Mouse (Mus musculus) frontal cortex, postnatal 36 days (tissue): ENCODE measurements around the gene Braf.

Experiments
- DNase-seq, 2 experiments: peaks; one replicate each; pipeline ENCODE4 v3.0.0; 2022; ENCODE audit warnings: low spot score in 2 of 2

Braf gene

GRCm38 (mm10) chr6:39607365-39607764 is 117.9 kb downstream of the Braf start:
- no peak for DNase-seq

- no peak for DNase-seq
These were observed 118.4 kb downstream of the Braf start for GRCm38 (mm10) chr6:39606862-39607261.

GRCm38 (mm10) chr6:39606056-39606455 is 119.2 kb downstream of the Braf start:
- no peak for DNase-seq

- DNase-seq, result no peak
These were observed 120.7 kb downstream of the Braf start for GRCm38 (mm10) chr6:39604565-39604964.

GRCm38 (mm10) chr6:39601828-39602227 is 123.4 kb downstream of the Braf start:
- DNase-seq, result no peak

GRCm38 (mm10) chr6:39600851-39601250 is 124.4 kb downstream of the Braf start:
- no peak for DNase-seq

- DNase-seq, result peak; percentile 96 to 97
These were observed 132.7 kb downstream of the Braf start, which contains the start of gene Ndufb2 for GRCm38 (mm10) chr6:39592401-39593214. Gene Ndufb2, plus strand, starts transcription at chr6:39592574.

- DNase-seq, result no peak
These were observed 133.8 kb downstream of the Braf start for GRCm38 (mm10) chr6:39591481-39591880.

- no peak for DNase-seq
These were observed 139.7 kb downstream of the Braf start, which contains the start of gene Gm42420 for GRCm38 (mm10) chr6:39585517-39585916. Gene Gm42420, plus strand, starts transcription at chr6:39585753.

- no peak for DNase-seq
These were observed 144.0 kb downstream of the Braf start for GRCm38 (mm10) chr6:39581087-39581784.

- no peak for DNase-seq
These were observed 144.7 kb downstream of the Braf start for GRCm38 (mm10) chr6:39580558-39580957.

- DNase-seq, result peak; percentile 43 to 61
These were observed 145.7 kb downstream of the Braf start for GRCm38 (mm10) chr6:39579552-39579951.

- no peak for DNase-seq
These were observed 150.3 kb downstream of the Braf start for GRCm38 (mm10) chr6:39574951-39575350.

- DNase-seq, result no peak
These were observed 150.8 kb downstream of the Braf start for GRCm38 (mm10) chr6:39574555-39574869.

- peak; percentile 81 for DNase-seq
These were observed 151.3 kb downstream of the Braf start, which contains the start of gene Adck2 for GRCm38 (mm10) chr6:39573791-39574554. Gene Adck2, plus strand, starts transcription at chr6:39573873.

- DNase-seq, result no peak
These were observed 154.8 kb downstream of the Braf start for GRCm38 (mm10) chr6:39570426-39570825.

- no peak for DNase-seq
These were observed 157.7 kb downstream of the Braf start for GRCm38 (mm10) chr6:39567528-39567927.

- peak; percentile 80 to 95 for DNase-seq
These were observed 162.9 kb downstream of the Braf start for GRCm38 (mm10) chr6:39562166-39563015.

GRCm38 (mm10) chr6:39559276-39559939 is 165.9 kb downstream of the Braf start:
- DNase-seq, result no peak

GRCm38 (mm10) chr6:39557723-39558261 is 167.5 kb downstream of the Braf start, which contains the start of gene Dennd2a:
Gene Dennd2a, minus strand, starts transcription at chr6:39557867.
- peak; percentile 83 for DNase-seq
